Mouse (Mus musculus) small intestine, adult 2 months (tissue): Measurements from ENCODE around the gene Dtx2. TPM values are rescaled to one million over a fixed set of nuclear protein-coding genes. Genes with fewer than 3 reads are reported as not detected.

ENCODE experiments used
- H3K27ac ChIP-seq: fragments of 200-500 bp; 2 replicates; pipeline ENCODE4 v1.5.1; 2012; ENCODE audit warnings: low read depth, low read length, control low read depth, inconsistent platforms; ENCODE audit not compliant: insufficient read depth
- H3K27me3 ChIP-seq: fragments of 200-500 bp; 2 replicates; pipeline ENCODE4 v1.6.1; 2012; ENCODE audit warnings: mild to moderate bottlenecking, moderate library complexity, low read length, inconsistent platforms; ENCODE audit not compliant: control insufficient read depth, insufficient read depth
- H3K36me3 ChIP-seq: fragments of 200-500 bp; 2 replicates; pipeline ENCODE4 v1.6.1; 2012; ENCODE audit warnings: mild to moderate bottlenecking, low read length, control low read depth, inconsistent platforms; ENCODE audit not compliant: control insufficient read depth, insufficient read depth
- H3K4me1 ChIP-seq: fragments of 200-500 bp; 2 replicates; pipeline ENCODE4 v1.6.1; 2012; ENCODE audit warnings: low read length, inconsistent platforms, mixed read lengths; ENCODE audit not compliant: control insufficient read depth, insufficient read depth, insufficient read length
- H3K4me3 ChIP-seq: fragments of 200-500 bp; 2 replicates; pipeline ENCODE4 v1.5.1; 2012; ENCODE audit warnings: low read depth, mild to moderate bottlenecking, control low read depth, inconsistent platforms, low read length, moderate library complexity
- CTCF ChIP-seq: fragments of 200-500 bp; IDR thresholded peaks from 2 replicates; pipeline ENCODE4 v1.5.1; 2012; ENCODE audit warnings: low read depth, mild to moderate bottlenecking, control low read depth, inconsistent platforms, low read length, moderate library complexity, mixed read lengths; ENCODE audit not compliant: insufficient replicate concordance, insufficient read length; ENCODE audit errors: extremely low read depth
- POLR2A ChIP-seq: fragments of 200-500 bp; IDR thresholded peaks from 2 replicates; pipeline ENCODE4 v1.6.1; 2012; ENCODE audit warnings: low read depth, mild to moderate bottlenecking, control low read depth, inconsistent platforms, low read length, moderate library complexity
- WGBS: fragments of 180-500 bp; shearing (Covaris S2); methylation state at CpG from one replicate; pipeline ENCODE4 v1.1.7; 2018; 5-methylcytosine and 5-hydroxymethylcytosine counted together
- polyA plus RNA-seq: library from polyadenylated mRNA; depleted of rRNA; stranded (reverse); fragments of >200 nt; gene quantifications from 2 replicates; pipeline ENCODE4 v1.2.3, GENCODE M21; 2012

Dtx2 gene
- polyA plus RNA-seq, 1 experiment = 17.6 TPM

GRCm38 (mm10) chr5:135956300-135957206 lies 38.0 kb upstream of the Dtx2 start:
- Histone ChIP-seq H3K27ac (peak overlapping the region; percentile 92), H3K4me1 (peaks cover 11% of the 10 kb centered on the region), H3K27me3 (no peaks in the 10 kb centered on the region), H3K36me3 (no peaks in the 10 kb centered on the region), H3K4me3 (no peak overlapping the region; the same call in 1 of the 2 replicates)
- TF ChIP-seq POLR2A (no peak), CTCF (no peak)
- WGBS = 80% methylated on average over 9 of the region's 9 CpGs

DNA sequence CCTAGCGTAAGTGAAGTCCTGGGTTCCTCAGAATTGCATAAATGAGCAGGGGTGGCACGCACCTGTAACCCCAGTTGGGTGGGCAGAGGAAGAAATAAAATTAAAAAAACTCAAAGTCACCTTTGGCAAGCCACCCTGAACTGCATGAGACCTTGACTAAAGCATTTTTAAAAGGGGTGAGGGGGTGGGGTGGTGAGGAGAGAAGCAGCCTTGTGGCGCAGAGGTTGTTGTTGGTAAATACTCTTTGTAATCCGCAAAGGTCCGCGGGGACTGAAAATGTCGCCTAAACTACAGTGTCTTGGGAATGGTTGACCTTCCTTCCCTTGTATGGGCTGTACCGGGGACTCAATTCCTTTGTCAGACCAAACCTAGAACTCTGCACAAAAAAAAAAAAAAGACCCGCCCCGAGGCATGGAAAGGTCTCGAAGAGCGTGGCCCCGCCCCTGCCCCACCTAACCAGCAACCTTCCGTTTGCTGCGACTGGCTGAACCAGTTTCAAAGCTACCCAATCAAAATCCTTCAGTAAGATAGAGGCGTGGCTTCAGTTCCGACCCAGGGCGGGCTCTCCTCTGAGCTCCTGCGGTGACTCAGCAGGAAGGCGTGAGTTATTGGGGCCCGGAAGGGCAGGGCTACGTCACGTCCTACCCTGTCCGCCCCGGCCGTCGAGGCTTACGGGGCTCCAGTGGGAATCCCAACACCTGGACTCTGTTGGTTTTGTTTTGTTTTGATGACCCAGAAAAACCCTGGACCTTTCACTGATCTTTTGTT lies 37.2 kb upstream of the Dtx2 start:
- peaks cover 15% of the 10 kb centered on the region for H3K4me1 ChIP-seq
- no peaks in the 10 kb centered on the region for H3K27me3 ChIP-seq
- peak overlapping the region; percentile 59 for H3K4me3 ChIP-seq
- TF ChIP-seq CTCF = no peak
- peak; percentile 90 for TF ChIP-seq POLR2A
- H3K36me3 ChIP-seq = no peaks in the 10 kb centered on the region
- H3K27ac ChIP-seq = peak overlapping the region; percentile 95
- 7% methylated on average over 28 of the region's 28 CpGs for WGBS

DNA sequence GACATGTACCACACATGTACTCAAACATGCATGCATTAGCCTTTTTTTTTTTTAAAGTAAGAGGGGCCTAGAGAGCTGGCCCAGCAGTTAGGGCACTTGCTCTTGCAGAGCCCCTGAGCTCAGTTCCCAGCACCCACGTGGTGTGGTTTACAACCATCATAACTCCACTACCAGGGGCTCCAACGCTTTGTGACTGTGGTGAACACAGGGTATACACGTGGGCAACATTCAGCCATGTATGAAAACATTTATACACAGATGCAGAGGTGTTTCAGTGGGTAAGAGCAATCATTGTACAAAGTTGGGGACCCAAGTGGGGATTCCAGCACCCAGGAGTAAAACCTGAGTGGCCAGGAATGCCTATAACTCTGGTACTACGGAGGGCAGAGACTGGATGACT lies 36.2 kb upstream of the Dtx2 start:
- no peaks in the 10 kb centered on the region for H3K27me3 ChIP-seq
- peak overlapping the region; percentile 95 for H3K27ac ChIP-seq
- peaks cover 19% of the 10 kb centered on the region for H3K4me1 ChIP-seq
- H3K4me3 ChIP-seq = no peak overlapping the region; the same call in 1 of the 2 replicates
- no peaks in the 10 kb centered on the region for H3K36me3 ChIP-seq
- no peak for TF ChIP-seq CTCF
- no peak for TF ChIP-seq POLR2A
- WGBS = 89% methylated on average over 4 of the region's 4 CpGs

- H3K27me3 ChIP-seq = no peaks in the 10 kb centered on the region
- 93% methylated on average over 7 of the region's 7 CpGs for WGBS
These were observed 34.7 kb upstream of the Dtx2 start for GRCm38 (mm10) chr5:135959911-135960310.

DNA sequence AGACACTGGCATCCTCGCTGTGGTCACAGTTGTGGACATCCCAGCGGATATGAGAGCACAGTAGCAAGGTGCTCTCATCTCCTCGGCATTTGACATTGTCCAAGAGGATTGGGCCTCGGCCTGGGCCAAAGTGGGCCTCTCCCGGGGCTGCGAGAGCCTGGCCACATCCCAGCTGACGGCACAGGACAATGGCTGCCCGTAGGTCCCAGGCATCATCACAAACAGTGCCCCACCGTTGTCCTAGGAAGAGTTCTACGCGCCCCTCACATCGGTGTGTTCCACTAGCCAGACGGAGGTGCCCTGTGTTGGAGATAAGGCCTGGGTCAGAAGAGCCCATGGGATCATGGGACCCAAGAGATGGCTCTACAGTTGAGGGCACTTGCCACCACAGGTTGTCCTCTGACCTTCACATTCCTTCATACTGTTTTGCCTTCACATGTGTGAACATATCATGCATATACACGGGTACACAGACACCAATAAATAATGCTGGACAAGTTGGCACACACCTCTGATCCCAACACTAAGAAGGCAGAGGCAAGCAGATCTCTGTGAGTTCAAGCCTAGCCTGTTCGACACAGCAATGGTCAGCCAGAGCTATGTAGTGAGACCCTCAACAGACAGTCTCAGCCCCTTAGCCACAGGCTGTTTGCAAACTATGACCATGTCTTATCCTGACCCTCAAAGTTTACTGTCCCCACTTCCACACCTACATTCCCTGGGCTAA lies 33.5 kb upstream of the Dtx2 start:
- Histone ChIP-seq H3K4me3 (no peak overlapping the region), H3K27ac (peak overlapping the region; percentile 96; the same call in 1 of the 2 replicates), H3K4me1 (peaks cover 25% of the 10 kb centered on the region), H3K27me3 (no peaks in the 10 kb centered on the region), H3K36me3 (no peaks in the 10 kb centered on the region)
- TF ChIP-seq CTCF (no peak), POLR2A (no peak)
- 96% methylated on average over 15 of the region's 15 CpGs for WGBS

More at GRCm38 (mm10) chr5:135959911-135960310, 34.7 kb upstream of the Dtx2 start:
- no peak overlapping the region for H3K27ac ChIP-seq
- peaks cover 19% of the 10 kb centered on the region for H3K4me1 ChIP-seq
- H3K36me3 ChIP-seq = no peaks in the 10 kb centered on the region
- TF ChIP-seq CTCF (no peak), POLR2A (no peak)
- H3K4me3 ChIP-seq = no peak overlapping the region

GRCm38 (mm10) chr5:135962125-135962491 lies 32.5 kb upstream of the Dtx2 start:
- TF ChIP-seq POLR2A (no peak; the same call in 1 of the 2 replicates), CTCF (no peak)
- Histone ChIP-seq H3K27me3 (no peaks in the 10 kb centered on the region), H3K36me3 (no peaks in the 10 kb centered on the region), H3K4me1 (peaks cover 22% of the 10 kb centered on the region), H3K4me3 (peak overlapping the region; percentile 38), H3K27ac (peak overlapping the region; percentile 96)
- under 1% methylated on average over 11 of the region's 11 CpGs for WGBS
